Mouse (Mus musculus) cerebellum, adult 9-11 months (tissue): ENCODE data around the gene Ing4.

Experiments used
- DNase-seq: peaks from one replicate; pipeline ENCODE4 v3.0.0; 2022

Gene Ing4

GRCm38 (mm10) chr6:125094843-125095242, 55.3 kb downstream of the Ing4 start:
- DNase-seq, result no peak

GRCm38 (mm10) chr6:125095391-125096278, 56.1 kb downstream of the Ing4 start, which contains the start of gene Chd4:
Chd4 (plus strand) TSS chr6:125095981.
- DNase-seq, result peak; percentile 97

- DNase-seq, result no peak
Measured at GRCm38 (mm10) chr6:125096279-125096596, 56.7 kb downstream of the Ing4 start.

- DNase-seq, result peak; percentile 86
Measured at GRCm38 (mm10) chr6:125096597-125097345, 57.2 kb downstream of the Ing4 start.

GRCm38 (mm10) chr6:125097346-125097689, 57.8 kb downstream of the Ing4 start:
- DNase-seq, result no peak

- no peak for DNase-seq
Measured at GRCm38 (mm10) chr6:125097951-125098350, 58.4 kb downstream of the Ing4 start.

- DNase-seq, result no peak
Measured at GRCm38 (mm10) chr6:125098513-125098912, 59.0 kb downstream of the Ing4 start.
